ENCODE assay signal across 22 mouse cellular contexts in genomic region chr2:59178960-59179359, GRCm38 (mm10). TPM values are rescaled to one million over a fixed set of nuclear protein-coding genes. Genes with fewer than 3 reads are reported as not detected.
DNase-seq lines count a peak whose midpoint lies in the region; ATAC-seq and TF ChIP-seq lines count a peak whose summit lies in the region.
"Had no signal": no experiment of that assay in that cellular context is flagged by ENCODE, and none has a peak within 500 bp of the region (broad histone marks: within the 10 kb centered on the region; RNA-seq: fewer than 3 reads in every experiment).

No protein-coding gene starts in this region.

- H3K9ac ChIP-seq in kidney, embryonic 15.5 days: no peak overlapping the region
- no peak overlapping the region for H3K9ac ChIP-seq in lung, embryonic 16.5 days (ENCODE audit: low read length)
- H3K9ac ChIP-seq: forebrain, embryonic 15.5 days; hindbrain, embryonic 12.5 days; limb, embryonic 12.5 days; liver, postnatal 0 days; neural tube, embryonic 15.5 days had no signal

- TF ChIP-seq POLR2A in lung, adult 2 months (IDR thresholded peaks at IDR 0.05; ENCODE audit: borderline replicate concordance, extremely low read depth, low read depth, low read length): no peak
- no peak for TF ChIP-seq POLR2A in small intestine, adult 2 months (IDR thresholded peaks at IDR 0.05; ENCODE audit: low read depth, low read length)

- WGBS in kidney, embryonic 15.5 days: 45% methylated on average over 4 of the region's 4 CpGs
- WGBS in lung, embryonic 16.5 days: 20% methylated on average over 4 of the region's 4 CpGs
- WGBS in lung, adult 2 months: 25% methylated on average over 4 of the region's 4 CpGs
- 23% methylated on average over 4 of the region's 4 CpGs for WGBS in small intestine, adult 2 months

- no peak for TF ChIP-seq CTCF in lung, adult 2 months (IDR thresholded peaks at IDR 0.05; ENCODE audit: insufficient read depth, low read length)
- no peak for TF ChIP-seq CTCF in small intestine, adult 2 months (IDR thresholded peaks at IDR 0.05; ENCODE audit: extremely low read depth, insufficient read length, insufficient replicate concordance, low read depth, low read length)

- no peak overlapping the region for H3K4me3 ChIP-seq in kidney, embryonic 15.5 days (replicated peaks)
- H3K4me3 ChIP-seq in lung, embryonic 16.5 days (ENCODE audit: low read length): no peak overlapping the region
- no peak overlapping the region for H3K4me3 ChIP-seq in lung, adult 2 months (replicated peaks; ENCODE audit: extremely low read depth, low read depth, low read length)
- no peak overlapping the region for H3K4me3 ChIP-seq in small intestine, adult 2 months (ENCODE audit: low read depth, low read length)
- H3K4me3 ChIP-seq: forebrain, embryonic 15.5 days; gastrocnemius, adult 2 months; hindbrain, embryonic 12.5 days; limb, embryonic 12.5 days; neural tube, embryonic 15.5 days had no signal

- no peak for DNase-seq in kidney, adult 18-20 months
- DNase-seq in lung, adult 2 months: no peak
- DNase-seq in adrenal gland, postnatal 4 days (ENCODE audit: low spot score in 2 of 2): no peak
- no peak for DNase-seq in frontal cortex, adult 2 months (ENCODE audit: extremely low spot score in 1 of 2, low spot score in 1 of 2)
- DNase-seq: adrenal gland, postnatal 25 days; gastrocnemius, adult 2 months; gastrocnemius, postnatal 36 days; heart, adult 18-20 months; heart, postnatal 36 days; kidney, adult 8-10 months; kidney, postnatal 10 days; thymus, postnatal 14 days had no signal

- peak overlapping the region; percentile 23; the same call in 1 of the 2 replicates for H3K27ac ChIP-seq in kidney, embryonic 15.5 days
- peak overlapping the region; percentile 40; the same call in 1 of the 2 replicates for H3K27ac ChIP-seq in lung, embryonic 16.5 days (ENCODE audit: low read length)
- peak overlapping the region; percentile 43; the same call in 1 of the 2 replicates for H3K27ac ChIP-seq in small intestine, adult 2 months (ENCODE audit: insufficient read depth, low read depth, low read length)
- H3K27ac ChIP-seq: forebrain, embryonic 15.5 days; gastrocnemius, adult 2 months; hindbrain, embryonic 12.5 days; limb, embryonic 12.5 days had no signal

- ATAC-seq in kidney, embryonic 15.5 days (replicated peaks; ENCODE audit: low FRiP score): peak; percentile 55; the same call in 1 of the 2 replicates
- ATAC-seq in lung, embryonic 16.5 days (ENCODE audit: low read depth): peak; percentile 51
- ATAC-seq: CD4-positive, CD25-positive, alpha-beta regulatory T cell, adult 4 months; liver, postnatal 0 days had no signal

- H3K4me2 ChIP-seq in kidney, embryonic 15.5 days: no peak overlapping the region
- H3K4me2 ChIP-seq in lung, embryonic 16.5 days (ENCODE audit: low read depth, low read length): no peak overlapping the region
- H3K4me2 ChIP-seq: forebrain, embryonic 15.5 days; heart, embryonic 11.5 days; hindbrain, embryonic 12.5 days; limb, embryonic 12.5 days; neural tube, embryonic 15.5 days had no signal

- no peaks in the 10 kb centered on the region for H3K36me3 ChIP-seq in kidney, embryonic 15.5 days
- H3K36me3 ChIP-seq in lung, embryonic 16.5 days (ENCODE audit: control insufficient read depth, insufficient read depth, low read length): no peaks in the 10 kb centered on the region
- no peaks in the 10 kb centered on the region for H3K36me3 ChIP-seq in small intestine, adult 2 months (ENCODE audit: control insufficient read depth, insufficient read depth, low read length)
- H3K36me3 ChIP-seq: forebrain, embryonic 15.5 days; hindbrain, embryonic 12.5 days; limb, embryonic 12.5 days; neural tube, embryonic 15.5 days had no signal

- no peaks in the 10 kb centered on the region for H3K9me3 ChIP-seq in kidney, embryonic 15.5 days (replicated peaks)
- no peaks in the 10 kb centered on the region for H3K9me3 ChIP-seq in lung, embryonic 16.5 days (ENCODE audit: control insufficient read depth, low read length)
- H3K9me3 ChIP-seq: forebrain, embryonic 15.5 days; hindbrain, embryonic 12.5 days; limb, embryonic 12.5 days; neural tube, embryonic 15.5 days had no signal

- H3K27me3 ChIP-seq in kidney, embryonic 15.5 days: no peaks in the 10 kb centered on the region
- no peaks in the 10 kb centered on the region for H3K27me3 ChIP-seq in lung, embryonic 16.5 days (ENCODE audit: control insufficient read depth, insufficient read depth, low read depth, low read length)
- no peaks in the 10 kb centered on the region for H3K27me3 ChIP-seq in small intestine, adult 2 months (ENCODE audit: control insufficient read depth, insufficient read depth, low read length)
- H3K27me3 ChIP-seq: forebrain, embryonic 15.5 days; hindbrain, embryonic 12.5 days; limb, embryonic 12.5 days; neural tube, embryonic 15.5 days had no signal

- peaks cover 37% of the 10 kb centered on the region for H3K4me1 ChIP-seq in kidney, embryonic 15.5 days
- peaks cover 25% of the 10 kb centered on the region for H3K4me1 ChIP-seq in lung, embryonic 16.5 days (replicated peaks; ENCODE audit: control insufficient read depth, insufficient read depth, low read length)
- peaks cover 12% of the 10 kb centered on the region for H3K4me1 ChIP-seq in lung, adult 2 months (ENCODE audit: control insufficient read depth, insufficient read depth, low read length)
- peaks cover 33% of the 10 kb centered on the region for H3K4me1 ChIP-seq in small intestine, adult 2 months (ENCODE audit: control insufficient read depth, insufficient read depth, insufficient read length, low read length)

RNA-seq across cellular contexts. Expression of gene Pkp4, which starts 18.3 kb away (rescaled TPM):
- 21.1 and 24.7 TPM in 2 replicates for polyA plus RNA-seq in kidney, embryonic 15.5 days (2015; fragmentation: Nextera tagmentation; extraction: Ambion mirVana)
- 28.2 and 29.2 TPM in 2 replicates for polyA plus RNA-seq in lung, embryonic 16.5 days (2015; fragmentation: Nextera tagmentation; extraction: Ambion mirVana)
- 76.2 and 81.6 TPM in 2 replicates for polyA plus RNA-seq in lung, adult 2 months (2012; rRNA removed)
- polyA plus RNA-seq in small intestine, adult 2 months (2012; rRNA removed): 35.8 and 77.4 TPM in 2 replicates
- total RNA-seq in adrenal gland, postnatal 4 days (2021): 10 to 100 TPM; 62.6 to 82.9 TPM
- 140 and 149 TPM in 2 replicates for polyA plus RNA-seq in frontal cortex, adult 2 months (2012; rRNA removed)

RNA-seq across cellular contexts. Expression of gene Ccdc148, which starts 18.5 kb away (rescaled TPM):
- 1.5 and 1.9 TPM in 2 replicates for polyA plus RNA-seq in kidney, embryonic 15.5 days (2015; fragmentation: Nextera tagmentation; extraction: Ambion mirVana)
- 2.0 and 2.1 TPM in 2 replicates for polyA plus RNA-seq in lung, embryonic 16.5 days (2015; fragmentation: Nextera tagmentation; extraction: Ambion mirVana)
- polyA plus RNA-seq in lung, adult 2 months (2012; rRNA removed): 0.09 and 0.15 TPM in 2 replicates
- 0.14 TPM in 1 of 2 replicates, not detected in the other for polyA plus RNA-seq in small intestine, adult 2 months (2012; rRNA removed)
- 1 to 10 TPM; 1.5 to 2.5 TPM for total RNA-seq in adrenal gland, postnatal 4 days (2021)
- 6.6 and 7.6 TPM in 2 replicates for polyA plus RNA-seq in frontal cortex, adult 2 months (2012; rRNA removed)
